Mouse (Mus musculus) heart, adult 11 months (tissue): Measurements from ENCODE around the gene Aspm.
"Not testable (repeated sequence)": the region's sequence is repeated elsewhere in the genome, so short reads cannot be mapped to it uniquely, and the experiment has no call there.

Experiments
- DNase-seq: peaks from one replicate; pipeline ENCODE4 v3.0.0; 2022

Aspm gene

GRCm38 (mm10) chr1:139454340-139455225 lies at the start of gene Aspm:
TSS of gene Aspm (plus strand) at chr1:139454772.
- DNase-seq, result peak; percentile 100

GRCm38 (mm10) chr1:139405766-139406165 lies 48.8 kb upstream of the Aspm start:
- DNase-seq, result no peak

GRCm38 (mm10) chr1:139407701-139408100 lies 46.9 kb upstream of the Aspm start:
- no peak for DNase-seq

GRCm38 (mm10) chr1:139412365-139412764 lies 42.2 kb upstream of the Aspm start:
- not testable (repeated sequence) for DNase-seq

- DNase-seq, result peak; percentile 39
Measured at GRCm38 (mm10) chr1:139413465-139413864, 41.1 kb upstream of the Aspm start.

GRCm38 (mm10) chr1:139421521-139421874 lies 33.1 kb upstream of the Aspm start:
- no peak for DNase-seq

GRCm38 (mm10) chr1:139421875-139422791 lies 32.4 kb upstream of the Aspm start, which contains the start of gene Zbtb41:
TSS of gene Zbtb41 (plus strand) at chr1:139422288.
- peak; percentile 99 for DNase-seq

GRCm38 (mm10) chr1:139422941-139423340 lies 31.6 kb upstream of the Aspm start:
- no peak for DNase-seq

- DNase-seq, result no peak
Measured at GRCm38 (mm10) chr1:139423931-139424330, 30.6 kb upstream of the Aspm start.

GRCm38 (mm10) chr1:139425006-139425405 lies 29.6 kb upstream of the Aspm start:
- no peak for DNase-seq

- no peak for DNase-seq
Measured at GRCm38 (mm10) chr1:139438373-139438772, 16.2 kb upstream of the Aspm start.

GRCm38 (mm10) chr1:139443103-139443502 lies 11.5 kb upstream of the Aspm start:
- DNase-seq, result not testable (repeated sequence)

GRCm38 (mm10) chr1:139455226-139455869 lies 776 bp downstream of the Aspm start:
- peak; percentile 90 for DNase-seq

GRCm38 (mm10) chr1:139460807-139461206 lies 6.2 kb downstream of the Aspm start:
- no peak for DNase-seq

GRCm38 (mm10) chr1:139465936-139466335 lies 11.4 kb downstream of the Aspm start:
- no peak for DNase-seq

GRCm38 (mm10) chr1:139478898-139479297 lies 24.3 kb downstream of the Aspm start:
- DNase-seq, result no peak

- no peak for DNase-seq
Measured at GRCm38 (mm10) chr1:139480246-139480645, 25.7 kb downstream of the Aspm start.

- no peak for DNase-seq
Measured at GRCm38 (mm10) chr1:139481146-139481545, 26.6 kb downstream of the Aspm start.

- DNase-seq, result no peak
Measured at GRCm38 (mm10) chr1:139494630-139495029, 40.1 kb downstream of the Aspm start.

GRCm38 (mm10) chr1:139495408-139495807 lies 40.8 kb downstream of the Aspm start:
- DNase-seq, result no peak

GRCm38 (mm10) chr1:139496212-139496611 lies 41.6 kb downstream of the Aspm start:
- peak; percentile 90 for DNase-seq

GRCm38 (mm10) chr1:139499751-139500150 lies 45.2 kb downstream of the Aspm start:
- DNase-seq, result no peak

- no peak for DNase-seq
Measured at GRCm38 (mm10) chr1:139501258-139501752, 46.7 kb downstream of the Aspm start, which contains the start of gene F13b. TSS of gene F13b (plus strand) at chr1:139501702.
